Mouse (Mus musculus): ENCODE results near the gene Slfn2. TPM values are rescaled to one million over a fixed set of nuclear protein-coding genes. Genes with fewer than 3 reads are reported as not detected.

The Slfn2 gene
- 684 TPM for polyA plus RNA-seq (2017; shearing (Covaris generic))

GRCm38 (mm10) chr11:83064946-83065345 lies at the start of gene Slfn2:
TSS of gene Slfn2 (plus strand) at chr11:83065112.

GRCm38 (mm10) chr11:83020621-83021020 lies 44.3 kb upstream of the Slfn2 start, which contains the start of gene Slfn8:
TSS of gene Slfn8 (minus strand) at chr11:83020810.

GRCm38 (mm10) chr11:83116597-83117227 lies 51.8 kb downstream of the Slfn2 start, which contains the start of gene Slfn1:
TSS of gene Slfn1 (plus strand) at chr11:83116849.

Other genes with a start within 250 kb of the Slfn2 start
- gene Rffl, start 193.9 kb upstream of the Slfn2 start, polyA plus RNA-seq (2017; shearing (Covaris generic)) = 16.7 TPM
- 40.0 TPM for gene Rad51d, start 174.5 kb upstream of the Slfn2 start, polyA plus RNA-seq (2017; shearing (Covaris generic))
- not detected for gene Fndc8, start 173.0 kb upstream of the Slfn2 start, polyA plus RNA-seq (2017; shearing (Covaris generic))
- gene Nle1, start 156.7 kb upstream of the Slfn2 start, polyA plus RNA-seq (2017; shearing (Covaris generic)) = 38.4 TPM
- not detected for gene Unc45b, start 154.6 kb upstream of the Slfn2 start, polyA plus RNA-seq (2017; shearing (Covaris generic))
- 51.3 TPM for gene Slfn5, start 113.8 kb upstream of the Slfn2 start, polyA plus RNA-seq (2017; shearing (Covaris generic))
- 22.9 TPM for gene Slfn9, start 73.3 kb upstream of the Slfn2 start, polyA plus RNA-seq (2017; shearing (Covaris generic))
- gene Slfn8, start 44.3 kb upstream of the Slfn2 start, polyA plus RNA-seq (2017; shearing (Covaris generic)) = 153 TPM
- gene Slfn1, start 51.7 kb downstream of the Slfn2 start, polyA plus RNA-seq (2017; shearing (Covaris generic)) = 220 TPM
- 0.49 TPM for gene Slfn4, start 110.1 kb downstream of the Slfn2 start, polyA plus RNA-seq (2017; shearing (Covaris generic))
- 4.6 TPM for gene Slfn3, start 126.2 kb downstream of the Slfn2 start, polyA plus RNA-seq (2017; shearing (Covaris generic))
- not detected for gene Slfn14, start 221.6 kb downstream of the Slfn2 start, polyA plus RNA-seq (2017; shearing (Covaris generic))
- gene Ap2b1, start 233.9 kb downstream of the Slfn2 start, polyA plus RNA-seq (2017; shearing (Covaris generic)) = 53.9 TPM
- gene Pex12, start 237.5 kb downstream of the Slfn2 start, polyA plus RNA-seq (2017; shearing (Covaris generic)) = 16.3 TPM